Mouse (Mus musculus) right cerebral cortex, postnatal 4 days (tissue): ENCODE results near the gene Gm17622.

Experiments used
- DNase-seq: peaks from one replicate; pipeline ENCODE4 v3.0.0-alpha.2; 2022

The Gm17622 gene

DNA sequence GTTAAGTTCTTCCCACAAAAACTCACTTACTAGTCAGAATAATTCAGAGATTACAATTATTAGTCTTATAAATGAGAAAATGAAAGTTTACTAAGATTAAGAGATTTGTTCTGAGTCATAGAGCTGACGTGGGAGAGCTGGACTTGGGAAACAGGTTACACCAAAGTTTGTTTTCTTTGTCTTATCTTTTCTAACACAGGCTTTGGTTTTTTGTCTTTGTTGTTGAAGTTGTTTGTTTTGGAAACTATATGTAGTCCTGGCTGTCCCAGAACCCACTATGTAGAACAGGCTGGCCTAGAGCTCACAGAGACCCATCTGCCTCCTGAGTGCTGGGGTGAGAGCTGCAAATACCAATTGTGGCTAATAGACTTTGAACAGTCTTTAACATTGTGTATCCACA lies 20.7 kb downstream of the Gm17622 start:
- no peak for DNase-seq

DNA sequence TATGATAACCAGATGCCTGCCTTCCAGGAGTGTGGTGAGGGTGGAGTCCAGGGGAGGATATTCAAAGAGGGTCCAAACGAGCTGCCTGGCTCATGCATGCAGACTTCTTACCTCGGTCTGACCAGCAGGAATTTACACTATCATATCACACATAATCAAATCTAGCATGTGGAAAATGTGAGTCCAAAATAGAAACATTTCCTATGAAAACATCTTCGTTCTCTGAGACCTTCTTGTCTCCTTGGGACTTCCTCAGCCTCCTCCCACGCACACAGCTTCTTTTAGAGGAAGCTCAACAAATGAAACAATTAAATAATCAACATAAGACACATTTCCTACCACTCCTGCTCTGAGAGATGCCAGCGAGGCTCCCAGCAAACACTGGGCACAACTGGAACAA lies 21.4 kb downstream of the Gm17622 start:
- no peak for DNase-seq

DNA sequence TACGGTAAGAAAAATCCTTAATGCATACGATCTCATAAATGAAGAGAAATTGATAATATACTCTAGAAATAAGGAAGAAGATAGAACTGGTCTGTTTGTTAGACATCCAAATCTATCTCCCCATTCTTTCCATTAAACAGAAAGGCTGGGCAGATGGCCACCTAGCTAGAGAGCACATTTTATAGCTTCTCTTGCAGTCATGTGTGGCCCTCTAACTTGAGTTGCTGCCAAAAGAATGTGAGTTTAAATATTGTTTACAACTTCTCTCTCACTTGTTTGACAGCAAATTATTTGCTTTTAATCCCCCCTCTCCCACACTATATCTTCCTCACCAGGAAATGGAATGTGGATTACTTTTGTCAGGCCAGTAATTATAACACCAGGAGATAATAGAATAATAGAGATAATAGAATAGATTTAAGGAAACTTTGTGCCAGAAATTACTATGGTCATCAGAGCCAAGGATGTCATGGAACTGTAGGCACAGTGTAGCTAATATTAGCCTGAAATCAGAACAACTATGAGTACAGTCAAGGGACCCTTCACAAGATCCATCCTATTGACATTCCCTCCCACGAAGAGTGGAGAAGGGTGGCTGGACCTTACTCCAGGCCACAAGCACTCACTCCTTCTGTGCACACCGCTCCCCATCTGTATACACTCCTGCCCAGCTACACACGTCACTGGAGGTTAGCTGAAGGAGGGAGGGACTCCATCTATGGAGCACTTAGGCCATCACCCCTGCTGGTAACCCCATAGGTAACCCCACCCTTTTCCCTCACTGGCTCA lies 23.8 kb downstream of the Gm17622 start:
- DNase-seq, result no peak

DNA sequence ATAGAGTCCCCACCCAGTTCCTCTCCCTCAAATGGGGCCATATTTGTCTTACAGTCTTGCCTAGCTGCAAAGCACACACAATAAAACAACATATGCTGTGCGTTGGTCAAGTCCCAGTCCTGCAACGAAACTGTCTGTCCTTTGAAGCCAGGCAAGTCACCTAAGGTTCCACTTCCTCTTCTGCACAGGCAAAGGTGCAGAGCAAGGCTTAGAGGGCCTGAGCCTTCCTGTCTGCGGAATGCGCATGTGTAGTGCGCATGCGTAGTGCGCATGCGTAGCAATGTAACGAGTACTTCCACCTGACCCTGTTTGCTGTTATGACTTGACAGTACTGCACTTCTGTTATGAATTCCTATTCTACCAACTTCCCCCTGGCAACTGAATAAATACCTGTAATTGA lies 25.7 kb downstream of the Gm17622 start:
- DNase-seq, result no peak

DNA sequence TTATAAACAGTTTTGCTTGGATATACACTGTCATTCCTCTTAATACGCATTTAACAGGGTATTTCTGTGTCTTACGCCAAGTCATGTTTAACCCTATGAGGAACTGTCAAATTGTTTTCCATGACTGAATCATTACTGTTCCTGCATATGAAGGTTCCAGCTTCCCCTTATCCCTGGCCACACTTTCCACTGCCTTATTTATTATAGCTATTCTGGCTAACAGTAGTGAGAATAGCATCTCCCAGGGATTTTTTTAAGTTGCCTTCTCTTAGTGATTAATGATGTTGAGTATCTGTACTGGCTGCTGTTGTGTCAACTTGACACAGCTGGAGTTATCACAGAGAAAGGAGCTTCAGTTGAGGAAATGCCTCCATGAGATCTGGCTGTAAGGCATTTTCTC lies 26.8 kb downstream of the Gm17622 start:
- DNase-seq, result no peak

DNA sequence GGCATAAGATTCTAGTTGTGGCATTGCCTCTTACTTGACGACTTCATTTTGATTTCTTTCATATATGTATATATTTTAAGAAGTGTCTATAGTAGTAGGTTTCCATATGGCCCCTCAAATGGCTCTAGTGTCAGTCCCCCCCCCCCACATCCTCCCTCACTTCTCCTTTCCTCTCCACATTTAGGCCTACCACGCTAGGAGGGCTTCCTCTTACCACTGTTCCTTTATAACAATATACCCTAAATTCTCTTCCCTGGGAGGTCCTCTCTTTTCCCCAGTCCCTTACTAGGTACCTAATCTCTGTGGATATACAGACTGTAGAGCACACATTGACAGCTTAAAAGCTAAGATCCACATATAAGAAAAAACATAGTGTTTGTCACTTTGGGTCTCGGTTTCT lies 30.8 kb downstream of the Gm17622 start:
- DNase-seq, result no peak

DNA sequence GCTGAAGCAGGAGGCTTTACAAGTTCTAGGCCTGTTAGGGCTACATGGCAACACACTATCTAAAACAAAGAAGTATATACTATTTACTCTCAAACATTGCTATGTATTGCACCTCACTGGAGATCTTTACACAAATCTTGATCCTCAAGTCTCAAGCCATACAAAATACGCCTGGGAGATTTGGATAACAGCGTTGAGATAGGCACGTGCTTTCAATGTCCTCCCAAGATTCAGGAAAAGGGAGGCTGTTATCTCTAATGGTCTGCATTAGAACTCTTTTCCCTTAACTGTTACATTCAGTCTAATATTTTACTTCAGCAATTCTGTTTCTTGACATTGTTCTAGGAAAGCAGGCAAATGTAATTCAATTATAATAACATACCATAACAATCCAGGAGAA lies 36.5 kb downstream of the Gm17622 start:
- DNase-seq, result no peak

DNA sequence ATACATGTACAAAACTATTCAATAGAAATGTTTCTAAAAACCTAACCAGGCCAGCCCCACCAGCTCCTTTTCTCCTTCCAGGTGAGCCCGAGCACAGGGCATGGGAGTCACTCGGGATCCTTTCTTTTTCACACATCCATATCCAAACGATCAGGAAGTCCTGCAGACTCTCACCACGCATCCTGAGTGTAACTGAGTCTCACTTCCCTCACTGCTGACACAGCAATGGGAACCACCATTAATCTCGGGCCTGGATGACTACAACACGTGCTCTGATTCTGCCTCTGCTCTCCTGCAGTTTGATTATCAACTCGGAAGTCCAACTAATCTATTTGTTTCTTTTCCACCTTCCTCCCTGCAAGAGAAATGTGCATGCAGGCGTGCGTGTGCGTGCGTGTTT lies 37.3 kb downstream of the Gm17622 start:
- no peak for DNase-seq

DNA sequence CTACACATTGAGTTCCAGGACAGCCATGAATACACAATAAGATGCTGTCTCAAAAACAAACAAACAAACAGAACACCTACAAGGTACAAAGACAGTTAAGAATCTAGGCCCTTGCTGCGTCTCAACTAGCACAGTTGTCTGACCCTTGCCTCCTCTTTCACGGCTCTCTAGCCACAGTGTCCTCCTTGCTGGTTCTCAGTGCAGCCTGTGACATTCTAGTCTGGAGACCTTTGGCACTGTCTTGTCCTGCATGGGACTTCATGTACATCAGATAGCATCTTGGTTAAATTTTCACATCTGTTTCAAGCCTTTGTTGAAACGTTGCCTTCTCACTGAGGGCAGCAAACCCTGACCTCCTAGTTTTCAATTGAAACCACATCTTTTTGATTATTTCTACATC lies 38.2 kb downstream of the Gm17622 start:
- DNase-seq, result no peak

DNA sequence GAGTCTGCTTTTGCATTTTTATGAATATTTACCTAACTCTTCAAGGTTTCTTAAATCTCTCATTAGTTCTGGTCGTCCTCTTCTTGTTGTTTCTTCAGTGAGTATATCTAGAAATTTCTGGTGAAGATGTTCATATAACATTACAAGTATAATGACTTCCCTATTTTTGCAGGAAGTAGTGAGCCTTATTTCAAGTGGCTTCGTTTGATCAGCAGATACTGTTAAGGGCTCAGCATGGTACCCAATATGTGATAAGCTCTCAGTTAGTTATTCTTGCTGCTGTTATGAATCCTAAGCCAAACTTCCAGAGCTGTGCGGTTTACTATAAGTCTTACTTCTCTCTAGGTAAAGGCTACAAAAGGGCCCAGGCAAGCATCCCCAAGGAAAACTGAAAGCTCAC lies 39.0 kb downstream of the Gm17622 start:
- DNase-seq, result no peak

DNA sequence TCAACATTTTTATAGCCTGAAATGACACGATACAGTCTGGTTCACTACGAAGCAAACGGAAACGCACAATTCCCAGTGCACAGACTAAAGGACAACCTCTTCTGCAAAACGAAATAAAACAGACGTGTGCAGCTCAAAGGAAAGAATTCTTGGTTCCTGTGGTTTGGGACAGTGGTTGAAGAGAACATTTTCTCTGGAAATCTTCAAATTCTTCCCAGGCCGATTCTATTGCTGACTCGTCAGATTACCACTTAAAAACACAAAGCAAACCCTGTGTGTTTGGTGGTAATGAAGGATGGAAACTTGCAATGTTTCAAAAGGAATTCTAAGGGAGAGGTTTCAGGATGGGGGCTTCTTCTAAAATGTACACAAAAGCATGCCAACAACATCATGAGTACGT lies 39.5 kb downstream of the Gm17622 start:
- DNase-seq, result no peak

DNA sequence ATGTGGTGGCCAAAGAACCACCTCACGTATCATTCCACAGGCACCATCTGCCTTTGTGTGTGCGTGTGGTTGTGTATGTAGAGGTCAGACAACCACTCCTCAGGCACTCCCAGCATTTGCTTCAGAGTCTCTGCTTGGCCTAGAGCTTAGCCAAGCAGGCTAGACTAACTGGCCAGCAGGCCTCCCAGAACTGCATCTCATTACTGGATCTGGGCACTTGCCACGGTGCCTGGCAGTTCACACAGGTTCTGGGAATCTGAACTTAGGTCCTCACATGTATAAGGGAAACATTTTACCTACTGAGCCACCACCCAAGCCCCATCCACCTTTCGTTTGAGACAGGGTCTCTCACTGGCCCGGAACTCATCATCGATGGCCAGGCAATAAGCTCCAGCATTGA lies 41.6 kb downstream of the Gm17622 start:
- no peak for DNase-seq

DNA sequence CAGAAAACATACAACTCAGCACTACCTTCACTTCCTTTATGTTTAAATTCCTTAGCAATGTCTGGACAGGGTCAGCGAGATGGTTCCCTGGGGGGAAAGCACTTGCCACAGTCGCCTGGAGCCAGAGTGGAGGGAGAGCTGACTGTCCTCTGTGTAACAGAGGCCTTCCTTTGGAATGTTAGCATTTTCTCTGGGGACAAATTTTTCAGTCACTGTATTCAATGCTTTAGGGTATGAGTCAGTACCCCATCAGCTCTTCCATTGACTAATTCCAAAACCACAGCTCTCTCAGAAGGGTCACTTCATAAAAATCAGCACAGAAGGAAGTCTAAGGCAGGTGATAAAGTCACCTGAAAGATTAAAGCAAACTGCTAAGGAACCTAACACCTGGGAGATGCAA lies 43.2 kb downstream of the Gm17622 start:
- DNase-seq, result no peak

DNA sequence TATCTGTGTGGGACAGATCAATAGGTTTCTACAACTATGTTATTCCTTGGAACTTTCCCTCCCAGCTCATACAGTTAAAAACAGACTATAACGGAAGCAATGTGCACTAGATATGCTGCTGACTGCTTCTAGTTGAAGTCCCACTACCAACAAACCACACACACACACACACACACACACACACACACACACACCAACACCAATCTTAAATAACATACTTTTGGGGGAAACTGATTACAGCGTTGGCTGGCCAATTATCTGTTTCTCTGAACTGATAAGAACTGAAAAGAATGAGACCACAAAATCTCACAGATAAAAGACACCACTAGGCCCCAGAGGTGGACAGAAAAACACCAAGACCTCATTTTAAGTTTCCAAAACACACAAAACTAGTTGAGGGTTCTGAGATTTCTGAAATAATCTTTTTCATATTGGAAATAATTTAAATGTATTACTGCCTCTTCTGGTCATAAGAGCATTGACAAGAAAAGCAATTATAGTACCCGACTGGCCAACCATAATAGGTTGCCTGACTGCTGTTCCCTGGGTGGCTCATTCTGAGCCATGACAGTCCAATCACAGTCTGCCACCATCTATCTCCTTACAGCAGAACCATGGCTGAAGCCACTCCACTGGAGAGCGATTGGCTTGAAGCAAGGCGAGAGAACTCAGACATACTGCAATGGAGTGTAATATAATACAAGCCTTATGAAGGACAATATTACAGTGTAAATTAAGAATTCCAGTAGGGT lies 46.5 kb downstream of the Gm17622 start:
- no peak for DNase-seq

DNA sequence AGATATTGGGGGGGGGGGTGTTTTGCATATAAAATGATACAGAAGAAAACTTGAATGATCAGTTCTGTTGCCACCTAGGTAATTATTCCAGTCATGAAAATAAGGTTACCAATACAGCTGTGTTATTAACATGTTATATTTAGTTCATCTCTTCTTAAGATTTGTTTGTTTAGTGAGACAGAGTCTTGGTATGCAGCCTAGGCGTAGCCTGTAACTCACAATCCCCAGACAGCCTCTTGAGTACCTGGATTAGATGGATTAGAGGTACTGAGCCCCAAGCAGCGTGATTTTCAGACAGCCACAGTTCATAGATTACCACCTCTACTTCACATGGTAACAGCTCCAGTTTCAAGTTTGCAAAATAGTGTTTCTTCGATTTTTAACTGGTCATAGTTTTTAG lies 47.6 kb downstream of the Gm17622 start:
- DNase-seq, result no peak
